Mouse (Mus musculus) bone marrow, adult 2 months (tissue): ENCODE data around the gene Daam2.

ENCODE experiments used
- CTCF ChIP-seq: fragments of 200-500 bp; IDR thresholded peaks from 2 replicates; pipeline ENCODE4 v1.5.1; 2011; ENCODE audit warnings: low read length, control low read depth; ENCODE audit not compliant: control insufficient read depth, insufficient read depth
- POLR2A ChIP-seq: fragments of 200-500 bp; IDR thresholded peaks from 2 replicates; pipeline ENCODE4 v1.6.1; 2011; ENCODE audit warnings: low read depth, mild to moderate bottlenecking, control low read depth, low read length, borderline replicate concordance; ENCODE audit not compliant: control insufficient read depth

GRCm38 (mm10) chr17:49509431-49509830 is 54.7 kb downstream of the Daam2 start:
- no peak for TF ChIP-seq CTCF
- TF ChIP-seq POLR2A = no peak
